Mouse (Mus musculus) neutrophil, adult 59 days (primary cell): ENCODE measurements around the gene Olfr960. TPM values are rescaled to one million over a fixed set of nuclear protein-coding genes. Genes with fewer than 3 reads are reported as not detected.

Experiments used
- total RNA-seq, 2 experiments: library from RNA; stranded (reverse); gene quantifications; 1 replicate in 1 of 2; 2 replicates in 1 of 2; pipeline ENCODE4 v1.2.4; 2023

Olfr960 gene
- not detected for total RNA-seq

DNA sequence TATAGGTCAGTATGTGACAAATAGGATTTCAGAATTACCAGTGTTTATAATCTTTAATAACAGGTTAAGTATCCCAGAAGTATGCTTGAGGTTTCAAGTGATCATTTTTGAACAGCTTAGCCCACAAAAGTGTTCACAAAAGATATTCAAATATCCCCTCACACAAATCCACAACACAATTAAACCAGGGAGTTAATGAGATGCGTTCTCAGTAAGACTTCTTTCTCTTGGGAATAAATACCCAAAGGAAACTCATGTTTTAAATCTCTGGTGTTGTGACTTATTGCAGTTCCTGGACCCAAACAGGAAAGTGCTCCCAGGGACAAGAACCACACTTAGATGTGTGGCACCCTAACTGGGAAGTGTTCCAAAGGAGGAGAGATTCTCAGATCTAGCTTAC lies at the start of gene Olfr960:
TSS of gene Olfr960 (plus strand) at position 301 of the 400 bp plus-strand sequence.

DNA sequence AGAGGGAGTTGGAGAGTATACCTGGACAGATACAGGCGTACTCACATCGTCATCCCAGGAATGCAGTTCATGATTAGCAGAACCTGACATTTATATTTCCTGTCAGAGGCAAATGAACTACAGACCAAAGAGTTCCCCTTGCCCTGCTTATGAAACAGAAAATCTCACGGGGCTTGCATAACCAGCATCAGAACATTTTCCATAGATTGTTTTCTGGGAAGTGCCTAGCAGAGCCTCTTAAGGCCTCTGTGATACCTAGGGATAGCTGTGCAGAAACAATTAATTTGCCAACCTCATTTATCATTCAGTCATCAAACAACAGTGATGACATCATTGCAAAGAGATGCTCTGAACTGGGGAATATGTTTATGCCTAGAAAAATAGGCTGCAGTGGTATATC lies 45.7 kb upstream of the Olfr960 start, which contains the start of gene Olfr959:
TSS of gene Olfr959 (minus strand) at position 101 of the 400 bp plus-strand sequence.

DNA sequence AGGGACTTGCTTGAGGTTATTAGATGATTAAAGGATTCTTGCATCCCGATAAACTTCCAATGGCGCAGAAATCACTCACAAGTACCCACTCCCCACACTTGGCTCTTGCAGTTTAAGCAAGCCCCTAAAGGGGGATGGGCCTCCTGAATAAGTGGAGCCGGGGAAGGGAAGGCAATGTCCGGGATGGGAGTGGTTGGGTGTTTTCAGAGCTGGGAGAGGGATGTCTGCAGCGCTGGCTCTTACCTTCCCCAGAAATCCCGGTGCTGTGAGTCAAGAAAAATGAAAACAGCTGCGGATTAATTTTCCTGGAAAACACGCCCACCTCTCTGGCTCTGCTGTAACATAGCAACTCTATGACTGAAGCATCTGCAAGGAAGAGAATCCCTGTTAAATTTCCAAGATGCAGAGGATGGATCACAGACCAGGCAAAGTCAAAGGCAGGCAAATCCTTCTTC lies 17.1 kb upstream of the Olfr960 start, which contains the start of gene AW551984:
TSS of gene AW551984 (minus strand) at position 405 of the 455 bp plus-strand sequence.

DNA sequence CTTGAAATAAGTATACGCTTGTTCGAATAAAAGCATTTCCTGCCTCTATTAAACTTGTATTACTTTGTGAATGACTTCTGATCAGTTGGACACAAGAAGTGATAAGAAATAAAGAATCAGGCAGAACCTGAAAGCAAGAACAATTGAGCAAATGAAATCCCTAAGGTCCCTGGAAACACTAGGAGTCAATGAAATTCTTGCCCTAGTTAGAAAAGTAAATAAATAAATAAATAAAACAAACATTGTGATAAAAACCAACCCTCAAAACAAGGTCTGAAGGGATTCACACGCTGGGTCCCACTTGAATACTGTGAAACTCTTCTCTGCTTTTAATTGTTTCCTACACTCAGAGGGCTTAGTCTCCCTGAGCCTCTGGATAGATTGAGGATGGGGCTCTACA lies 10.8 kb upstream of the Olfr960 start, which contains the start of gene Olfr148:
TSS of gene Olfr148 (plus strand) at position 301 of the 400 bp plus-strand sequence.

DNA sequence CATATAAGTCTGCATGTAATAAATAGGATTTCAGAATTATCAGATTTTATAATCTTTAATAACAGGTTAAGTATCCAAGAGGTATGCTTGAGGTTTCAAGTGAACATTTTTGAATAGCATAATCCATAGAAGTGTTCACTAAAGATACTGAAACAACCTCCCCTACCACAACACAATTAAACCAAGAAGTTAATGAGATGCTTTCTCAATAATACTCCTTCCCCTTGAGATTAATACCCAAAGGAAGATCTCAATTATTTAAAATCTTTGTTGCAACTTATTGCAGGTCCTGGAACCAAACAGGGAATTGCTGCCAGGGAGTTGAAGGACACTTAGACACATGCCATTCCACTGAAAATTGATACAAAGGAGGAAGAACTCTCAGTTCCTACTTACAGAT lies 23.6 kb downstream of the Olfr960 start, which contains the start of gene Olfr961:
TSS of gene Olfr961 (plus strand) at position 301 of the 400 bp plus-strand sequence.

DNA sequence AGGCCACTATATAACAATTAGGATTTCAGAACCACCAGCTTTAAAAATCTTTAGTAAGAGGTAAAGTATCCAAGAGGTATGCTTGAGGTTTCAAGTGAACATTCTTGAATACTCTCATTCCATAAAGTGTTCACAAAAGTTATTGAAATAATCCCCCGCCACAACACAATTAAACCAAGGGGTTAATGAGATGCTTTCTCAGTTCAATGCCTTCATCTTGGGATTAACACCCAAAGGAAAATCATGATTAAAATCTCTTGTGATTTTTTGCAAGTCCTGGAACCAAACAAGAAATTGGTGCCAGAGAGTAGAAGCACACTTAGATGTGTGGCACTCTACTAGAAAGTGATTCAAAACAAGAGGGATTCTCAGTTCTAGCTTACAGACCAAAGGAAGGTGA lies 45.7 kb downstream of the Olfr960 start, which contains the start of gene Olfr963:
TSS of gene Olfr963 (plus strand) at position 301 of the 400 bp plus-strand sequence.

Other genes with a start within 250 kb of the Olfr960 start
- not detected for gene Olfr951, start 234.0 kb upstream of the Olfr960 start, total RNA-seq
- not detected for gene Olfr952, start 194.2 kb upstream of the Olfr960 start, total RNA-seq
- not detected for gene Olfr954, start 164.7 kb upstream of the Olfr960 start, total RNA-seq
- gene Olfr955, start 149.4 kb upstream of the Olfr960 start, total RNA-seq: not detected
- not detected for gene Olfr44, start 127.4 kb upstream of the Olfr960 start, total RNA-seq
- not detected for gene Olfr957, start 105.6 kb upstream of the Olfr960 start, total RNA-seq
- gene Olfr958, start 67.3 kb upstream of the Olfr960 start, total RNA-seq: not detected
- gene Olfr959, start 45.8 kb upstream of the Olfr960 start, total RNA-seq: not detected
- not detected for gene AW551984, start 17.0 kb upstream of the Olfr960 start, total RNA-seq
- gene Olfr148, start 10.7 kb upstream of the Olfr960 start, total RNA-seq: not detected
- not detected for gene Olfr961, start 23.7 kb downstream of the Olfr960 start, total RNA-seq
- not detected for gene Olfr963, start 45.8 kb downstream of the Olfr960 start, total RNA-seq
- gene Olfr149, start 85.7 kb downstream of the Olfr960 start, total RNA-seq: not detected
- not detected for gene Olfr965, start 90.0 kb downstream of the Olfr960 start, total RNA-seq
- gene Olfr150, start 109.6 kb downstream of the Olfr960 start, total RNA-seq: not detected
- gene Olfr967, start 124.9 kb downstream of the Olfr960 start, total RNA-seq: not detected
- gene Olfr968, start 161.9 kb downstream of the Olfr960 start, total RNA-seq: not detected
- gene Olfr969, start 169.6 kb downstream of the Olfr960 start, total RNA-seq: not detected
- gene Olfr970, start 187.5 kb downstream of the Olfr960 start, total RNA-seq: not detected
- gene Olfr971, start 215.5 kb downstream of the Olfr960 start, total RNA-seq: not detected
- not detected for gene Olfr972, start 245.0 kb downstream of the Olfr960 start, total RNA-seq